Mouse (Mus musculus) cerebellum, postnatal 4 days (tissue): ENCODE measurements at regions not wholly inside any gene's neighbourhood (a gene's known extent, or its start where the extent isn't known, plus 50 kb on each side); places are given as distances from the start of the nearest gene placed in this dataset.

Experiments used
- DNase-seq, 2 experiments: peaks; one replicate each; pipeline ENCODE4 v3.0.0; 2022; ENCODE audit warnings: low spot score in 2 of 2, mixed read lengths in 1 of 2

DNA sequence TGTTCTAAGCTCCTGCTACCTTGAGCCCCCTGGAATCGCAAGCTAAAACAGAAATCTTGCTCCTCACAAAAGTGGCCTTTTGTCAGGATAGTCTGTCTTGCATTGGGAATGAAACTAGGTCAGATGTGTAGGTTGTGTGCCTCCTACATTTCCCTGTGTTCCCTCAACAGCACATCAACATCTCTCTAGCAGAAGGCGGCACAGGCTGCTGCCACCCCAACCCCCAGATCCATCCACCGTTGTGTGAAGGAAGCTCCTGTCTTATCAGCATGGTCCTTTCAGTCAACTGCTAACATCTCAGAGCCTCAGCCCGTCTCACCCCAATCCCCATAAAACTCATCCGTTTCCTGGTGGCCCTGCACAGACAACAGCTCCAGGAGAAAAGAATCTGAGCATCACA, 272.0 kb upstream of the Tbx3 start:
- DNase-seq: no peak

DNA sequence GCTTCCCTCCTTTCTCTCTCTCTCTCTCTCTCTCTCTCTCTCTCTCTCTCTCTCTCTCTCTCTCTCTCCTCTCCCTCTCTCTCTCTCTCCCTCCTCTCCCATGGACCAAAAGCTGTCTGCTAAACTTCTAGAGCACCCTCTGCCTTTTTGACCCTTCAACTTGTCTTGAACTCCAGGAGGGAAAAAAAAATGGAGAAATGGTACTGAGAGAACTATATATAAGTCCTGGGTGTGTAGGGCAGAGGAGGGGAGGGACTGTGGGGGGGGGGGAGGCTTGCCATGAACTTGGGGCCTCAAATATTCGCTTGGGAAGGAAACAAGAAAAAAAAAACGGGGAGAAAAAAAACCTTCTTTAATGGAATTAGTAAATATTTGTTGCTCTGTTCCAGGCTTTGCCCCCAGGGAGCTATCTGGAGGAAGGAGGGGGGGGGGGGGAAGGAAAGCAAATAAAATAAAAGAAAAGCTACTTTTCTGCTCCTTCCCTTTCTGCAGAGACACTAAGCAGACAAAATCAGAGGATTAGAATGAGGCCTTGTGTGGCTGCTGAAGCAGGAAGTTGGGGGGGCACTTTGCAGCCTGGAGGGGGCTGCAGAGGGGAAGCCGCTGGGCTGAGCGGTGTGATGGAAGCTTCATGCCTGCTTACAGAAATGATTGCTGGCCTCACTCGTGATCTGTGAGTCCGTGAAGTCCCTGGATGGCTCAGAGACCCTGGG, 270.1 kb upstream of the Tbx3 start:
- no peak for DNase-seq

DNA sequence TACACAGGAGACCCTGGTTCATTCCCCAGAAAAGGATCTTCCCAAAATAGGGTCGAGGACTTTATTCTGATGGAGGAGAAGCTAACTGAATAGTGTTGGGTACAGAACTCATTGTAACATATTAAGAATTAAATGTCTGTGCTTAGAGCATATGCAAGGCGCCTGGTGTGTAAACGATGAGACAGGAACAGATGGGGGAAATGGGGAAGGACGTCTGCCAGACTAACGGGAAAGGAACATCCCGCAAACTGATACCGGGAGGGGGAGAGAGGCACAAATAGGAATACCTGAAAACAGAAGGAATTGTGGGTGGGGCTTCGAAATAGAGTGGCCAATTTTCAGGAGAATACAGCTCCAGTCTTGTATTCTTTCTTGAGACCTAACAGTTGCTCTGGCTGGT, 268.6 kb upstream of the Tbx3 start:
- DNase-seq: no peak

DNA sequence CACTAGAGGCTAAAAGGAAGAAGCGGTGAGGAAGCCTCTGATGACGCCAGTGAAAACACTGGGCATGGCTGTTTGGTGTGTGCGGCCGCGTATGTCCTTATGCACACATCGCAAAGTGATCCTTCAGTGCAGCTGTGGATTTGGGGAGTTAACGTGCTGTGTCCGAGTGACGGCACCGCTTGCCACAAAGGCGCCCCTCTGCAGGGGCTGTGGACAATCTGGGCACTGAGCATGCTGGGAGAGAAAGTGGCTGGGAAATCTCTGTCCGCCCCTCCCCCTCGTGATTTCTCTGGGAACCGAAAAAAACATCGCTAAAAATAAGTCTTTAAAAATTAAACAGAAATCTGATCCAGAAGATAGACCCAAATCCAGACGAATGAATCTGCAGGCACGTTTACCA, 267.8 kb upstream of the Tbx3 start:
- DNase-seq: no peak

DNA sequence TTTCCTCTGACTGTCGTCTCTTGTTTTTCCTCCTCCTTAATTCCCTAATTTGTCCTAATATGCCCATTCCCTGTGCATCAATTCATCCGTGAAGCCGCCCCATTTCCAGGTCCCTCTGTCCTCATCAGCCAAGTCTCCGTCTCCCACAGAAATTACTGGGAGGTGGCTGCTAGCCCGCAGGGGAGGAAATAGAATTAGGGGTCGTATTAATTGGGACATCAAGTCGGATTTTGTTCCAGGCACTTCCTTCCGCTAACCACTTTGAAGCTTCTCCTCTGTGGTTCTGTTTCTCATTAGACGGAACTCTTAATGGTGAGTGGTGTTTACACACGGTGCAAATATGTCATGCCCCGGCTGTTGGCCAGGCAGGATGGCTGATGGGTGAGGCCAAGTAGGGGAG, 259.5 kb upstream of the Tbx3 start:
- DNase-seq: no peak

DNA sequence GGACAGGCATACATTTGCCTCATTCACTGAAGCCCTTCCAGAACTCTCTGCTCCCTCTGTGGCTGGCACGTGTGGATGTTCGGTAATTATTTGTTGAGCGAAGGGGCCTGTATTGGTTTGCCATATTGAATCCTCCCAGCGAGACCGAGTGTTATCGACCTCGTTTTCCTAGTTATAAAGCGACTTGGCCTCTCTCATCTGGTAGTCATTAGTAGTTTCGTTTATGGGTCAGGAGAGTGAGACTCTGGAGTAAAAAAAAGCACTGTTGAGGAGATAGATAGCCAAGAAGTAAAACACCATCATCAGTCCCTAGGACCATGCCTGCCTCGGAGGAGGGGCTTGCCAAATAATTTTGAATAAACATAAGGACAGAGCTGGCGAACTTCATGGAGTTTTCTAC, 254.6 kb upstream of the Tbx3 start:
- no peak for DNase-seq

DNA sequence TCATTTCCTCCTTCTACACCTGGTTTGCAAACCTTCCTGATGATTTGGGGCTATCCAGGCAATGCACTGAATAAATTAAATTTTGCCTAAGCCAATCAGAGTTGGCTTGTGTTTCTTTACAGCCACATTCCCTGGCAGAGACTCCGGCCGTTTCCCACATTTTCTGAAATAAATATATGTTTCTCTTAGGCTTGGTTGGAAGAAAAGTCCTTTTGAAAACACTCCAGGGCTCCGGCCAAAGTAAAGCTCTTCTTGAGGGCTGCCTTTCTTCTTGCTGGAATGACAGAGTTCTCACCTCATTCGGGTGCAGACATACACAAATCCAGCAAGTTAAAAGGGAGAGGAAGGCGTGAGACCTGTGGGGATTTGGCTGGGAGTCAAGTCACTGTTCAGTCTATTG, 252.0 kb upstream of the Tbx3 start:
- no peak for DNase-seq

DNA sequence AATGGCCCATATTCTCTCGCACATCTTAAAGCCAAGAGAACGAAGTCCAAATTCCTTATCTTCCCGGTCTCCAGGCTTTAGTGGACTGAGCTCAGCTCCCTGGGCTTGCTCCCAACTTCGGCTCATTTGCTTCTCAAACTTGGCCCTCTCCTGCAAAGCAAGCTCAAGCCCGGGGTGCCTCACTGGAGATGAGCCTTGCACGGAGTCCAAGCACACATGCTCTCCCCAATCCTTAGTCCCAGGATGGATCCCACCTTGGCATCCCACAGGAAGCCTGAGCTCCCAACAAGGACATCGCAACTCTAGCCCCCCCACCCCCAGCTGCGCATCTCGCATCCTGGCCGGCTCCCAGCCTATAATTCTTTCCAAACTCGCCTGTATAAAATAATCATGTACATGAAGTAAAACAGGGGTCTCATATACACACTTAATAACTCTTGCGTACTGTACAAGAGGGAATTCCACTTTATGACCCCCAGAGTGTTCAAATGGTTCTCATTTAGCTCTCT, 242.9 kb upstream of the Tbx3 start:
- no peak for DNase-seq

DNA sequence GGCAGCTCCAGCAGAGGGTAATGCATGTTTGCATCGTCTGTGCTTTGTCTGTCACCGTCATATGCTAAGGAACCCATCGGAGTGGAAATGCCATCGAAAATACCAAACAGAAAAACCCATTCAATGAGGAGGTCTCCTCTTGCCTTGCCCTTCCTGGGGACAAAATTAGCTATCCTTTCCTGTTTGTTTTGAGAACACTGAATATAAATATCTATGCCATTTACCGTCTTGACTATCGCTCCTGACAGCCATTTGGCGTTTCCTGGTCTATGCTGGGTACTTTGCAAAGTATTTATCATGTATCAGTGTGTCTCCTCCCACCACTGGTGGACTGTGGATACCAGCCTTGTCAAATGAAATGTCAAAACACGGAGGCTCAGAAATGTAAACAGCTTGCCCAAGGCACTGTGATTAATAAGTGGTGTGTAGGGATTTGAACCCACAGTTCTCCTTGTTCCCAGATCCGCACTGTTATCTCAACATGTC, 239.2 kb upstream of the Tbx3 start:
- DNase-seq: no peak

DNA sequence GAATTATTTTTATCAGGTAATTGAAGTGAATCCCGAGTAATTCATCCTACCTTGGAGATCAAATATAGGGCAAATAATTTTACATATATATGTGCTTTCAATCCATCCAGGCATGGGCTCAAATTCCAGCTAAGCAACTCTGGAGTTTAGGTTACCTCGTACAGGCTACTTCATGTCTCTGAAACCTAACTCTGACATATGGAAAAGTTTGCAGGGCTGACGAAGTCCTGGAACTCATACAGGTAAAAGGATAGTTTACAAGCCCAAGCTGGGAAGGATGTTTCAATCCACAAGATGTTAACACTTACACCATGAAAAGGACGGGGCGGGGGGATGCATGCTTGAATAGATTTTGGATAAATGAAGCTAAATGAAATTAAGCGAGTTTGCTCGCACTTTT, 235.9 kb upstream of the Tbx3 start:
- no peak for DNase-seq

DNA sequence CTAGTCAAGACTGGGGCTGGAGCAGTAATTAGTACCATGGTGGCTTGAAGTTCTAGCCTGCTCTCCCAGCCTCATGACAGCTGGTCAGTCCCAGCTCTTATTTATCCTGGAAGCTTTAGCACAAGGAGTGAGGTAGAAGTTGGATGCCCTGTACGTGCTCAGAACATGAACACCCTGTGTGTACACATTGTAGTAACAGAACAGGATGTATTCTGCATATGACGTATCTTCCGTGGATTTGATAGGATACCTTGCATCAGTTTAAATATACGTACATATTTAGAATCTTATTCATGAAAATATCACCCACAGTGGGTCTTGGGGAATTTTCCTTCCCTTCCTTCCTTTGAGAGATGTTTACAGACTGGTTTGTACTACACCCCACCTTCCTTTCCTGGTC, 222.0 kb upstream of the Tbx3 start:
- DNase-seq: no peak

DNA sequence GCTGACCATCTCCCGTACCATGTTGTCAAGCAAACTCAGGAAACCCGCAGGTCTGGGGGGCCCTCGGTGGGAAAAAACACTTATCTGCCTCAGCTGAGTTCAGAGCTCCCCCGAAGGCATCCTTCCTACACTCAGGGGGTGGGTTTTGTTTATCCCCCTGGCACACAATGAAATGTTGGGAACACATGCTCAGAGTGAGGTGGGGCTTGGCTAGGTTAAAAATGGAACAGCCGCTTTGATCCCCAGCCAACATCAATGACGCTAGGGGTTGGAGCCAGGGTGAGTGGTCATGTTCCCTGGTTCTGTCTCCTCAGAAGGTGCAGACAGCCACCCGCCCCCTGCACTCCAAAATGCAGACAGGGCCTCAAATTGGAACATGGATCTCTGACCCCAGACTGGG, 221.3 kb upstream of the Tbx3 start:
- peak in 1 of 2 experiments; percentile 6 for DNase-seq

DNA sequence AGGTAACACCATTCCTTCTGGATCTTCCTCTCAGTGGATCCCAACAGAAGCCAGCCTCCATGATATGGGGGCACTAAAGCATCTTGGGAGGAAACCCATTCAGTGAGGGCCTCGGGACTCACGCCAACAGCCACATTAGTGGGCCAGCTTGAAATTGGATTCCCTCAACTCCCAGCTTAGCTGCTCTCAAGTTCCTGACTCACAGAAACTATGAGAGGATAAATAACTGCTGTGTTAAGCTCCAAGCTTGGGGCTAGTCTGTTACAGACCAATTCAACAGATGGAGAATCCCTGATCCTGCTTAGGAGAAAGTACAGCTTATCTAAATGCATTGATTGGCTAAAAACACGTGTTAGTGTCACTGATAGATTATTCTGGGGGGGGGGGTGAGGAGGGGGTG, 210.7 kb upstream of the Tbx3 start:
- DNase-seq: no peak

DNA sequence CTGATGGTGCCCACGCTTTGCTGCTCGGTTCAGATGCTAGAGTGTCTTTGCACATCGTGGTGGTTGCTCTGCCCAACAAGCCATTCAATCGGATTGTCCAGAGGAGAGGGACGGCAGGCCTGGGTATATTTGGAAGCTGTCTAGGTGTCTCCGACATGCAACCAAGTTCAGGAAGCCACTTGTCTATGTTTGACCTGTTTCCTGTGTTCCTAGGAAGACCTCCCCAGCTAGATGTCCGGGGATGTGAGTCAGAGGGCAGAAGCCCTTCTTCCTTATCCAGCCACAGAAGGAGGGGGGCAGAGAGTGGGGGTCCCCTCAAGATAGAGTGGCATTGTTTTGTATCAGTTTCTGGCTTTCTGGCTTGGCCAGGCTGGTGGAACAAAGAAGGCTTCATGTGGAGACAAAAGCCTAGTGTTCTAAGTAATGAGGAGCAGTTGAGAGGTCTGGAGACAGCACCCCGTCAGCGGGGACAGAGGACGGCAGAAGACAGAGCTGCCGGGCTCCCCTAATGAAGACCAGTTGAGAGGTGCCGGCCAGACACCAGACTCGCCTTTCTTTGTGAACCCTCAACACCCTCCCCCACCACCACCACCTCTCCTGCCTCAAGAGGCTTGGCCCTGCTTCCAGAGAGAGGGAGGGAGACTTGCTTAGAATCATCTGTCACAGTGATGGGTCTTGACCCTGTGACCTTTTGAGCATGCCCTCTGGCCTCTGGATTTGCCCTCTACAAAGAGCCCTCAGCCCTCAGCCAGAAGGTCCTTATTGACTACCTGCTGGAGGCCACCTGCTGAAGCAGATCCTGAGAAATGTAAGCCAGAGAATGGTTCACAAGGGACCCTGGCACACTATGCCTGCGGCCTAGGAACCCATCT, 207.6 kb upstream of the Tbx3 start:
- DNase-seq: no peak

DNA sequence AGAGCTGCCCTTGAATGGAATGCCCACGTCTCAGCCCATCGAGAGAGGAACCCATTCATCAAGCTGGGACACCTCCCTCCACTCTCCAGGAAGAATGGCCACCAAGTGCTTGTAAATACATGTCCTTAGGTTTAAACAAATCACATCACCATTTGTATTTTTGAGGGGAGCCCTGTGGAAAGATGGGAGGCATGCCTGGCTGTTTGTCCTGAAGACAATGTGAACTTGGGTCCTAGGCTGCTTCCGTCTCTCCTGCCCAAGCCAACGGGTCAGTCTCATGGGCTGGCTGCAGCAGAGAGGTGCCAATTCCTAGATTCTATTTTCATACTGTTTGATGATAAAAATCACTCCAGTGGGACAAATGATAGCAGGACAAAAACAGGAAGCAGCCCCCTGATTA, 205.9 kb upstream of the Tbx3 start:
- DNase-seq: no peak

DNA sequence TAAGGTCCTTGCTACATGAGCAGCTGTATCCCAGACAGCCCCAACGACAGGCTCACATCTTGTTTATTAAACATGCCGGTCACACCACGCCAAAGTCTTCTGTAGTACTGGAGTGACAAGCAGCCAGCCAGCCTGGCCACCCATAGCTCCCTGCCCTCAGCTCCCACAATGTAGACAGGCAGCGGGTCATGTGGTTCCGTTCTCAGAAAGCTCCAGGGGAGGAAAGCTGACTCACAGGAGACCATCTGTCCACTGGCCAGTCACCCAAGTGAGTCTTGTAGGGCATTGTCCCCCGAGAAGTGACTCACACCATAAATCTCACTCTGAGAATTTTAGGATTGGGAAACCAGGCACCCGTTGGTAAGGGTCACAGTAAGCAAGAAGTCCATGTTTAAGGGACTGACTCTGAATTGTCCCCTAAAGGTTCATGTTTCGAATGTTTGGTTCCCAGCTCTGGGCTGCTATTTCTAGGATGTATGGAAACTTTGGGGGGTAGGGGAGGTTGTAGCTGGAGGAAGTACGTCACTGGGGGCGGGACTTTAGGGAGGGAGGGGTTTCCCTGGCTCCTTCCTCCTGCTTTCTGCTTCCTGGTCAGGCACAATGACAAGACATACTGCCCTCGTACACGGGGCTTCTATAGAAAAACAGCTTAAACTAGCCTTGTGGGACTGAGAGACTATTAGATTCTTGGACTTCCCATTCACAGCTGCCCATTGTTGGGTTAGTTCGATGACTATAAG, 203.0 kb upstream of the Tbx3 start:
- DNase-seq: no peak

DNA sequence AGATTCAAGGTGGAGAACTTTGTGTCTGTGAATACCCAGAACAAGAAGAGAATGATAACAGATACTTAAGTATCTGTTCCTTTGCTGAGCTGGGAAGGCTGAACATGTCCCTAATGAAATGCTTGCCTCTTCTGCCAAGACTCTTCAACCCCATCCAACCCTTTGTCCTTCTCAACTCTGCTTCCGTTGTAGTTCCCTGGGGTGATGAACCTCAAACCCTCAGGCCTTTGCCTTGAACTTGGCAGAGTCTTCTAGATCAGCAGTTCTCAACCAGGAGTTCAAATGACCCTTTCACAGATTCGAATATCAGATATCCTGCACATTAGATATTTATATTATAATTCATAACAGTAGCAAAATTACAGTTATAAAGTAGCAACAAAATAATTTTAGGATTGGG, 192.5 kb upstream of the Tbx3 start:
- no peak for DNase-seq

DNA sequence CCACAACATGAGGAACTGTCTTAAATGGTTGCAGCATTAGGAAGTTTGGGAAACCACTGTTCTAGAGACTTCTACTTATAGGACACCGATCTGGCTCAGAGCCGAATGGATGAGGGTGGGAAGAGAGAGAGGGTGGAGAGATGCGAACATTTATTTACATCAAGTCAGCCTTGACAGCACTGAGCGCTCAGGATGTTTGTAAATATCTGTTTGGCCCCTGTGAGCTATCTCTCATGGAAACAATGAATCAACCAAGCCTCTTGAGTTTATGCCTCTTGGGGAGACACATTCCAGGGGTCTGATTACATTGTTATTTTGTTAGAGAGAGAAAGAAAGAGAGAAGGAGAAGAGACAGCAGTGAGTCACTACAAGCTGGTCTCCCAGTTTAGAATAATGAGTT, 192.1 kb upstream of the Tbx3 start:
- DNase-seq: no peak

DNA sequence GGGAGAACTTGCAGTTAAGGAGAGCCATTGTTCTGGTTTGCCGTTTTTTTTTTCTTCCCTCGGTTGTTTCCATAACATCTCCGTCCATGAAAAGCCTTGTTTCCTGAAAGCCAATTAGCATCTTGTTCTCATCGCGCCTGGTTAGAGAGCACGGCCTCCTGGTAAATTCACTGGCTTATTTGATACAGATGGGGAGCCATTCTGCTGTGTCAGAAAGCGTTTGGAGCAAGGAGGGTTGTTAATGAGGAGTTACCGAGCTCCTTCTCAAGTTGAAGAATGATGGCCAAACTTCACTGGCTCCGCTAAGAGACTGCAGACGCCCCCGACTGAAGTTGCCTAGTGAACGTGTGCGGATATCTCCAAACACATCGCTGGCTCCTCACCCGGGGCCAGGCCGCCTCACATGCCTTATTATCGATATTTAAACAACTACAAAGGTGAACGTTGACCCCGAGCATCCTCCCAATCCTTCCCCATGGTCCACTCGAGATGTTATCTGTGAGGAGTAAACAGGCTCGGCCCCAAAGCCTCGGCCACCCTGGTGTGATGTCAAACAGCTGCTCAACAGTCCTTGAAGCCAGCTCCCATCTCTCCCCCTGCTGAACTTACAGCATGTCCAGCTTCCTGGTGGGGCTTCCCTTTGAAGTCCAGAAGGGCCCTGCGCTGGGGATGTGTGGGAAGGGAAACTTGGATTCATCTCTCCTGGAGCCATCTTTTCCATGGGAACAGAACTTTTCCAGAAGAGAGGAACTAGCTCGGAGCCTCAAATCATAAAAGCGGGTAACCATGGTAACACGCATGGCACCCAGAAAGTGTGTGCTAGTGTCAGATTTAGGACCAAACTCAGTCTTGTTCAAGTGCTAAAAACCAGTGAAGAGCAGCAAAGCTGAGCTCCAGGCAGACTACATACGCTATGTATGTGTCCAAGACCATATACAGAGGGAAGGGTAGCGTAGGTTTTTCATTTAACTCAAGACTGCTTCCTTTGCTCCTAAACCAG, 190.0 kb upstream of the Tbx3 start:
- DNase-seq: no peak

DNA sequence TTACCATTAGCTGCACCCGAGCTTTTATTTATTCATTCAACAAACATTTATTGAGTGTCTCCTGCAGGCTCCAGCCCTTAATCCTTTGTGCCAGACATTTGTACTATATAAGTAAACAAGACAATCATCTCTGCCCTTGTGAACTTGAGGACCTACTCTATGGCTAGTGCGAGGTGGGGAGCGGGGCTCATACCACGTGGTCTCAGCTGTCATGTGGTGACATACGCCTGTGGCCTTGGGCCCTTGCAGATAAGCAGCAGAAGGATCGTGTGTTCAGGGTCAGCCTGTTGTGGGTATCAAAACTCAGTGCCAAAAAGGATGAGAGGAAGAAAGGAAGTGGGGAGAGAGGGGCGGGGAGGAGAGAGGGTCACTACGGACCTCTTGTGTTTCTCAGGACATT, 186.8 kb upstream of the Tbx3 start:
- DNase-seq: no peak

DNA sequence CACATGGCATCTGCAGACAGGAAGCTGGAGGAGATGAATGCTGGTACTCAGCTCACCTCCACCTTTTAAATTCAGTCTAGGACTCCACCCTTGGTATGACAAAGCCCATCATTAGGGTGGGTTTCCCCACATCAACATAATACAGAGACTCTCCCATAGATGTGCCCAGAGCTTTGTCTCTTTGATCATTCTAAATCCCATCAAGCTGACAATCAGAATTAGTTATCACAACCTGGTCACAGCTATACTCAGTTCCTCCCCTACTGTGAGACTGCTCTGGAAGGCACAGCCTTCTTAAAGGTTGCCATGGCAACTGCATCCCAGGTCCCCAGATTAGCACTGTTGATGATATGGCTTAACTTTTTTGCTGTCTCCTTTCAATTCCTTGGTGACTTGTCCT, 184.3 kb upstream of the Tbx3 start:
- no peak for DNase-seq
